Mouse (Mus musculus) subcutaneous adipose tissue, adult 2 months (tissue): ENCODE measurements around the gene Ackr1. TPM values are rescaled to one million over a fixed set of nuclear protein-coding genes. Genes with fewer than 3 reads are reported as not detected.

ENCODE experiments used
- polyA plus RNA-seq: library from polyadenylated mRNA; depleted of rRNA; stranded (reverse); fragments of >200 nt; gene quantifications from 2 replicates; pipeline ENCODE4 v1.2.3, GENCODE M21; 2012; ENCODE audit warnings: low replicate concordance; rRNA removed

Gene Ackr1
- 20.1 and 42.5 TPM in 2 replicates for polyA plus RNA-seq

DNA sequence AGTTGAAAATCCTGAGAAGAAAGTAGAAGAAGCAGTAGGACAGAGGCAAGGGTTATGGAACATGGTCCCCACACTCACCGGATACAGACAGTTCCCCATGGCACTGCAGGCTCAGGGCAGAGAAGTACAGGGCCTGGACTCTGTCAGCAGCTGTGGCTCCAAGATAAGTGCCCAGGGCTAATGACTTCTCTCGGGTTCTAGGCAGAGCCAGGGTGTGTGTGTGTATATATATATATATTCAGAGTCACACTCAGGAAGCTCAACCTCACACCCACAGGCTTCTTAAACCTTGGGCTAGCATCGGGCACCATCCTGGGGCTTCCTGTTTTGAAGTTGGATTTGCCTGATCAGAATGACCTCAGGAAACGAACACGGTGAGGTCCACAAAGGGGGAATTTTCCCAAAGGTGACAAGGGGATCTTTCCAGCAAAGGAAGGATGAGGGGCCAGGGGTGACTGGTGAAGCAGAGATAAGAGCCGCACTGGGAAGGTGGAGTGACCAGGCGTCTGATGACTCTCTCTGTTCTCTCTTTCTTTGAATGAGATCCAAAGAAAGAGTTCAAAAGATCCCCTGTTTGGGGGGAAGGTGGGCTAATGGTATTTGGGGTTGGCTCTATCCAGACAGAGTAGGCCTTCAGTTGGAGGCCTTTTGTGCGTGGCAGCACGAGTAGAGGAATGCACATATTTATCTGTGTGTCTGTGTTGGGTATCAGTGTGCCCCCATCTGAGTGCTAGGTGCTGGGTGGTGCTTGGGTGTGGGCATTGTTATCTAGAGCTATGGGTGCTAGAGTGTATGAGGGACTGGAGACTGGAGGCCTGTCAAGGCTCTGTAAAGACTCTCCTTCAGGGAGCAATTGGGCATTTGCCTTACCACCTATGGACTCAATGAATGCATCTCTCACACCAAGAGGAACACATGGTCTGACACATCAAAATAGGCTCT is at the start of gene Ackr1:
Gene Ackr1, minus strand, starts transcription at position 439 of the 942 bp plus-strand sequence.

GRCm38 (mm10) chr1:173367356-173368046 is 34.0 kb upstream of the Ackr1 start, which contains the start of gene Cadm3:
Cadm3 (minus strand) TSS chr1:173367695.

GRCm38 (mm10) chr1:173350372-173350957 is 16.9 kb upstream of the Ackr1 start, which contains the start of gene Aim2:
Aim2 (plus strand) TSS chr1:173350879.

Other genes with a start within 250 kb of the Ackr1 start
- not detected in 2 replicates for gene Olfr1408, start 196.4 kb downstream of the Ackr1 start, polyA plus RNA-seq
- not detected in 2 replicates for gene Olfr1406, start 143.1 kb downstream of the Ackr1 start, polyA plus RNA-seq
- not detected in 2 replicates for gene Olfr218, start 135.9 kb downstream of the Ackr1 start, polyA plus RNA-seq
- gene Olfr1404, start 121.4 kb downstream of the Ackr1 start, polyA plus RNA-seq, result not detected in 2 replicates
- 0.17 TPM in 1 of 2 replicates, not detected in the other for gene Fcer1a, start 106.5 kb downstream of the Ackr1 start, polyA plus RNA-seq
- not detected in 2 replicates for gene Olfr418, start 67.7 kb downstream of the Ackr1 start, polyA plus RNA-seq
- not detected in 2 replicates for gene Mptx2, start 56.0 kb downstream of the Ackr1 start, polyA plus RNA-seq
- 2.7 and 2.8 TPM in 2 replicates for gene Aim2, start 17.1 kb upstream of the Ackr1 start, polyA plus RNA-seq
- 39.6 and 40.2 TPM in 2 replicates for gene Cadm3, start 33.9 kb upstream of the Ackr1 start, polyA plus RNA-seq
- gene Ifi206, start 157.3 kb upstream of the Ackr1 start, polyA plus RNA-seq, result 0.44 and 2.7 TPM in 2 replicates
- gene Ifi214, start 202.2 kb upstream of the Ackr1 start, polyA plus RNA-seq, result 0.13 TPM in 1 of 2 replicates, not detected in the other